Mouse (Mus musculus) neutrophil, adult 65 days (primary cell): Measurements from ENCODE around the gene Kif26b. TPM values are rescaled to one million over a fixed set of nuclear protein-coding genes. Genes with fewer than 3 reads are reported as not detected.

ENCODE experiments used
- total RNA-seq: library from RNA; stranded (reverse); gene quantifications from 2 replicates; pipeline ENCODE4 v1.2.4, GENCODE M21; 2023

Kif26b gene
- total RNA-seq = 0.34 and 0.38 TPM in 2 replicates

DNA sequence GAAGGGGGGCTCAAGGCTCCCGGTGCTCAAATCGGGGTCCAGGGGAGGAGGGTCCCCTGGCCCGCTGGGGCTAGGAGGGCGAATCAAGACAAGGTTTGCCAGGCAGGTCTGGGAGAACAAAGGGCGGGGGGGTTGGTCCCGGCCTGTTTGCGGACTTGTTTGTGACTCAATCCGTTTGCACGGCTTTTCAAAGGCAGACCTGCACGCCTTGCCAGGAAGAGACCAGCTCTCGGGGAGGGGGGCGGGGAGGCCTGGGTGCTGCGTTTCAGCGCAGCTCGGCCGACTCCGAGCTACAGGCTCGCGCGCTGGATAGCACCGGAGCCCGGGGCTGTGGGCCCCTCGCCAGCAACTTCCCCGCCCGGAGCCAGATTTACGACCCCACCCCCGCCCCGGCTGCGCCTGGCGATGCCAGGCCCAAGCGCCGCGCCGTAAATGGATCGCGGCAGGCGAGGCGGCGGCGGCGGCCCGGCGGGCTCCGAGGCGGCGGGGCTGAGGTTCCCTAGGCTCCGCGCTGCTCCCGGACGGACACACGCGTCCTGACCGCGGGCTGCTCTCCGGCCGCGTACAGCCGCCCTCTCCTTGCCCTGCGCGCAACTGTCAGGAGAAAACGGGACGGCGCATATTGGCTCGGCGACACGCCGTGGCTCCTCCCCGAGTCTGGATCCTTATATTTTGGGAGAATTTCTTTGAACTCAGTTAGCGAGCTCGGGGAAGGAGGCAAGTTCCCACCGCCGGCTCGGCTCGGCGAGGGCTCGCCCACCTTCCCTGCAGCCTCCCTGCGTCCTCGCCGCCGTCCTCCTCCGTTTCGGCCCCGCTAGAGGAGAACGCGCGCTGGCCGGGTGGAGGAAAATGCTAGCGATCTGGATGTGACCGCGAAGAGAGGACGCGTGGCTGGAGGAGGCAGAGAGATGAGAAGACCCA, at the start of gene Kif26b:
Kif26b (plus strand) TSS at position 695 of the 921 bp plus-strand sequence.

Other genes starting within 250 kb of the Kif26b start
- gene Cox20, start 210.0 kb upstream of the Kif26b start, total RNA-seq = 24.0 and 24.3 TPM in 2 replicates
- gene Hnrnpu, start 191.3 kb upstream of the Kif26b start, total RNA-seq = 402 and 442 TPM in 2 replicates
- gene Efcab2, start 123.0 kb upstream of the Kif26b start, total RNA-seq = 1.3 and 1.5 TPM in 2 replicates